Mouse (Mus musculus): ENCODE data around the gene Sytl1.
A peak's percentile ranks its signal among the peaks of the same experiment; 100 is the strongest.

Gene Sytl1

GRCm38 (mm10) chr4:133212562-133213267 is 50.2 kb downstream of the Sytl1 start:
- DNase-seq (ENCODE audit: low spot score in 2 of 2), result peak in 1 of 2 experiments; percentile 79

GRCm38 (mm10) chr4:133211751-133212561 is 51.0 kb downstream of the Sytl1 start, which contains the start of the genes Cd164l2 and Gpr3:
Gene Cd164l2, plus strand, starts transcription at chr4:133212131.
Gene Gpr3, minus strand, starts transcription at chr4:133212536.
- DNase-seq (ENCODE audit: low spot score in 2 of 2), result no peak

- DNase-seq (ENCODE audit: low spot score in 2 of 2), result no peak
These were observed 52.0 kb downstream of the Sytl1 start for GRCm38 (mm10) chr4:133210788-133211390.

GRCm38 (mm10) chr4:133210023-133210787 is 52.7 kb downstream of the Sytl1 start:
- DNase-seq (ENCODE audit: low spot score in 2 of 2), result no peak

GRCm38 (mm10) chr4:133209366-133209765 is 53.5 kb downstream of the Sytl1 start:
- peak in 1 of 2 experiments; percentile 62 for DNase-seq (ENCODE audit: low spot score in 2 of 2)

- DNase-seq (ENCODE audit: low spot score in 2 of 2), result no peak
These were observed 58.5 kb downstream of the Sytl1 start for GRCm38 (mm10) chr4:133204379-133204778.

- no peak for DNase-seq (ENCODE audit: low spot score in 2 of 2)
These were observed 59.3 kb downstream of the Sytl1 start for GRCm38 (mm10) chr4:133203591-133203990.

Measured in left cerebral cortex, adult 9 months (tissue).